Mouse (Mus musculus): ENCODE results near the gene Rnf149. TPM values are rescaled to one million over a fixed set of nuclear protein-coding genes. Genes with fewer than 3 reads are reported as not detected.

Rnf149 gene
- polyA plus RNA-seq, 1 experiment from 2014 or later, result 26.1 TPM

- H3K4me1 ChIP-seq, result peaks cover 22% of the 10 kb centered on the region
- H3K36me3 ChIP-seq, result peaks cover 56% of the 10 kb centered on the region
- H3K27ac ChIP-seq (replicated peaks), result no peak overlapping the region
- H3K4me2 ChIP-seq, result no peak overlapping the region
- H3K27me3 ChIP-seq (replicated peaks), result no peaks in the 10 kb centered on the region
- H3K9ac ChIP-seq (replicated peaks), result no peak overlapping the region
- no peak for ATAC-seq (ENCODE audit: low FRiP score)
- no peaks in the 10 kb centered on the region for H3K9me3 ChIP-seq (replicated peaks)
- no peak overlapping the region for H3K4me3 ChIP-seq (replicated peaks)
Observed at GRCm38 (mm10) chr1:39540592-39540991, 36.6 kb downstream of the Rnf149 start.

- H3K4me1 ChIP-seq, result peaks cover 28% of the 10 kb centered on the region
- H3K27ac ChIP-seq (replicated peaks), result no peak overlapping the region
- no peak overlapping the region for H3K4me3 ChIP-seq (replicated peaks)
- 93% methylated on average over 10 of the region's 10 CpGs for WGBS
- H3K36me3 ChIP-seq, result peaks cover 39% of the 10 kb centered on the region
- H3K4me2 ChIP-seq, result peak overlapping the region; percentile 36
- H3K9ac ChIP-seq (replicated peaks), result no peak overlapping the region
- H3K9me3 ChIP-seq (replicated peaks), result no peaks in the 10 kb centered on the region
- ATAC-seq (ENCODE audit: low FRiP score), result no peak
- H3K27me3 ChIP-seq (replicated peaks), result no peaks in the 10 kb centered on the region
Observed at GRCm38 (mm10) chr1:39537631-39538380, 39.4 kb downstream of the Rnf149 start.

- Histone ChIP-seq H3K36me3 (peaks cover 33% of the 10 kb centered on the region), H3K4me1 (peaks cover 28% of the 10 kb centered on the region), H3K4me2 (peak overlapping the region; percentile 82), H3K9ac (replicated peaks) (peak overlapping the region; percentile 98), H3K27ac (replicated peaks) (no peak overlapping the region), H3K9me3 (replicated peaks) (no peaks in the 10 kb centered on the region), H3K4me3 (replicated peaks) (peak overlapping the region; percentile 98), H3K27me3 (replicated peaks) (no peaks in the 10 kb centered on the region)
- no peak for ATAC-seq (ENCODE audit: low FRiP score)
- 38% methylated on average over 7 of the region's 7 CpGs for WGBS
Observed at GRCm38 (mm10) chr1:39536701-39537100, 40.5 kb downstream of the Rnf149 start.

- peaks cover 29% of the 10 kb centered on the region for H3K36me3 ChIP-seq
- peak overlapping the region; percentile 82 for H3K4me2 ChIP-seq
- H3K4me1 ChIP-seq, result peaks cover 28% of the 10 kb centered on the region
- H3K4me3 ChIP-seq (replicated peaks), result peak overlapping the region; percentile 98
- peak overlapping the region; percentile 98 for H3K9ac ChIP-seq (replicated peaks)
- under 1% methylated on average over 95 of the region's 100 CpGs for WGBS
- no peaks in the 10 kb centered on the region for H3K27me3 ChIP-seq (replicated peaks)
- H3K9me3 ChIP-seq (replicated peaks), result no peaks in the 10 kb centered on the region
- ATAC-seq (ENCODE audit: low FRiP score), result peak; percentile 94
- peak overlapping the region; percentile 93 for H3K27ac ChIP-seq (replicated peaks)
Observed at GRCm38 (mm10) chr1:39535515-39536311, 41.5 kb downstream of the Rnf149 start.

- Histone ChIP-seq H3K4me1 (peaks cover 28% of the 10 kb centered on the region), H3K4me3 (replicated peaks) (peak within 1 kb of the TSS; percentile 98), H3K27ac (replicated peaks) (peak within 1 kb of the TSS; percentile 93), H3K9ac (replicated peaks) (peak within 1 kb of the TSS; percentile 98), H3K4me2 (peak within 1 kb of the TSS; percentile 82), H3K27me3 (replicated peaks) (no peaks in the 10 kb centered on the region), H3K36me3 (peaks cover 20% of the 10 kb centered on the region), H3K9me3 (replicated peaks) (no peaks in the 10 kb centered on the region)
- ATAC-seq (ENCODE audit: low FRiP score), result no peak
- WGBS, result 32% methylated on average over 13 of the region's 13 CpGs
Observed at GRCm38 (mm10) chr1:39534831-39535230, 42.4 kb downstream of the Rnf149 start, which contains the start of gene Cnot11. Cnot11 (plus strand) TSS chr1:39534992.

- H3K4me3 ChIP-seq (replicated peaks), result no peak overlapping the region
- H3K9ac ChIP-seq (replicated peaks), result no peak overlapping the region
- no peak overlapping the region for H3K4me2 ChIP-seq
- 32% methylated on average over 3 of the region's 3 CpGs for WGBS
- H3K36me3 ChIP-seq, result peaks cover 11% of the 10 kb centered on the region
- H3K4me1 ChIP-seq, result peaks cover 28% of the 10 kb centered on the region
- no peaks in the 10 kb centered on the region for H3K9me3 ChIP-seq (replicated peaks)
- no peak overlapping the region for H3K27ac ChIP-seq (replicated peaks)
- no peak for ATAC-seq (ENCODE audit: low FRiP score)
- H3K27me3 ChIP-seq (replicated peaks), result no peaks in the 10 kb centered on the region
Observed at GRCm38 (mm10) chr1:39533917-39534316, 43.3 kb downstream of the Rnf149 start.

- 72% methylated on average over 4 of the region's 4 CpGs for WGBS
- Histone ChIP-seq H3K9me3 (replicated peaks) (no peaks in the 10 kb centered on the region), H3K27me3 (replicated peaks) (no peaks in the 10 kb centered on the region), H3K4me1 (peaks cover 6% of the 10 kb centered on the region), H3K9ac (replicated peaks) (no peak overlapping the region), H3K4me2 (no peak overlapping the region), H3K36me3 (no peaks in the 10 kb centered on the region), H3K4me3 (replicated peaks) (no peak overlapping the region), H3K27ac (replicated peaks) (no peak overlapping the region)
- ATAC-seq (ENCODE audit: low FRiP score), result no peak
Observed at GRCm38 (mm10) chr1:39531036-39531435, 46.2 kb downstream of the Rnf149 start.

- Histone ChIP-seq H3K27ac (replicated peaks) (no peak overlapping the region), H3K4me2 (no peak overlapping the region), H3K9me3 (replicated peaks) (no peaks in the 10 kb centered on the region), H3K36me3 (no peaks in the 10 kb centered on the region), H3K4me3 (replicated peaks) (no peak overlapping the region), H3K9ac (replicated peaks) (no peak overlapping the region), H3K27me3 (replicated peaks) (no peaks in the 10 kb centered on the region), H3K4me1 (peaks cover 6% of the 10 kb centered on the region)
- WGBS, result 38% methylated on average over 13 of the region's 13 CpGs
- ATAC-seq (ENCODE audit: low FRiP score), result no peak
Observed at GRCm38 (mm10) chr1:39530258-39530943, 46.8 kb downstream of the Rnf149 start.

GRCm38 (mm10) chr1:39528319-39528718 lies 48.9 kb downstream of the Rnf149 start:
- H3K9me3 ChIP-seq (replicated peaks), result no peaks in the 10 kb centered on the region
- H3K27me3 ChIP-seq (replicated peaks), result no peaks in the 10 kb centered on the region
- H3K9ac ChIP-seq (replicated peaks), result no peak overlapping the region
- H3K36me3 ChIP-seq, result no peaks in the 10 kb centered on the region
- H3K4me3 ChIP-seq (replicated peaks), result no peak overlapping the region
- no peaks in the 10 kb centered on the region for H3K4me1 ChIP-seq
- 32% methylated on average over 6 of the region's 6 CpGs for WGBS
- H3K27ac ChIP-seq (replicated peaks), result no peak overlapping the region
- no peak overlapping the region for H3K4me2 ChIP-seq
- ATAC-seq (ENCODE audit: low FRiP score), result no peak

GRCm38 (mm10) chr1:39527432-39527831 lies 49.8 kb downstream of the Rnf149 start:
- Histone ChIP-seq H3K4me3 (replicated peaks) (no peak overlapping the region), H3K27ac (replicated peaks) (no peak overlapping the region), H3K9me3 (replicated peaks) (no peaks in the 10 kb centered on the region), H3K36me3 (no peaks in the 10 kb centered on the region), H3K9ac (replicated peaks) (no peak overlapping the region), H3K4me1 (no peaks in the 10 kb centered on the region), H3K4me2 (no peak overlapping the region), H3K27me3 (replicated peaks) (no peaks in the 10 kb centered on the region)
- 15% methylated on average over 7 of the region's 7 CpGs for WGBS
- ATAC-seq (ENCODE audit: low FRiP score), result no peak

GRCm38 (mm10) chr1:39526371-39527167 lies 50.6 kb downstream of the Rnf149 start:
- H3K4me3 ChIP-seq (replicated peaks), result no peak overlapping the region
- H3K27ac ChIP-seq (replicated peaks), result no peak overlapping the region
- no peak overlapping the region for H3K4me2 ChIP-seq
- no peaks in the 10 kb centered on the region for H3K9me3 ChIP-seq (replicated peaks)
- H3K36me3 ChIP-seq, result no peaks in the 10 kb centered on the region
- H3K27me3 ChIP-seq (replicated peaks), result no peaks in the 10 kb centered on the region
- no peak for ATAC-seq (ENCODE audit: low FRiP score)
- WGBS, result 89% methylated on average over 9 of the region's 9 CpGs
- no peaks in the 10 kb centered on the region for H3K4me1 ChIP-seq
- no peak overlapping the region for H3K9ac ChIP-seq (replicated peaks)

Measured in neural tube, embryonic 15.5 days (tissue).